23 mouse cellular contexts compared by ENCODE assay signal in the genomic region with DNA sequence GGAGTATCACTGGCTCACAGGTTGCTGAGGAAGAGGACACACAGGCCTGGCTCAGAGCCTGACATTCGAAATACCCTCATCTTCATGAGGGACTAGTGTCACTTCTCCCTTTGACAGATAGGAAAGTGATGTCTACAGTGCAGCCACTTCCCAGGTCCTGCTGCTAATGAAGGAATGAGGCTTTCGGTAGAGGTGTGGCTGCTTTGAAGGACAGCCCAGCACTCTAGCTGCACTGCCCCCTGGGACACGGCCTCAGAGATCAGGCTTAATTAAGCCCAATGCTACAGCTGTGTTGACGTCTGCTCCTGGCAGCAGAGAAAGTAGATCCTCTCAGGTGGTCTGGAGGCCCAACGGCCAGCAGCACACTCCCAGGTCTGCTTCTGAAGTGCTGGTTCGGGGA. TPM values are rescaled to one million over a fixed set of nuclear protein-coding genes. Genes with fewer than 3 reads are reported as not detected.
DNase-seq lines count a peak whose midpoint lies in the region; ATAC-seq and TF ChIP-seq lines count a peak whose summit lies in the region.
"Had no signal": no experiment of that assay in that cellular context is flagged by ENCODE, and none has a peak within 500 bp of the region (broad histone marks: within the 10 kb centered on the region; RNA-seq: fewer than 3 reads in every experiment).

No protein-coding gene starts in this region.

- no peak for ATAC-seq in lung, embryonic 15.5 days (ENCODE audit: borderline replicate concordance, extremely low read depth, low FRiP score, low TSS enrichment)
- no peak for ATAC-seq in midbrain, embryonic 11.5 days (ENCODE audit: low FRiP score)
- no peak for ATAC-seq in midbrain, postnatal 0 days (ENCODE audit: low FRiP score)
- ATAC-seq in stomach, embryonic 16.5 days (ENCODE audit: insufficient read depth, low FRiP score), result no peak
- ATAC-seq: activated CD4-positive, CD25-positive, alpha-beta regulatory T cell, adult 4 months; forebrain, embryonic 16.5 days had no signal

- H3K9me3 ChIP-seq in lung, embryonic 15.5 days, result no peaks in the 10 kb centered on the region
- H3K9me3 ChIP-seq in midbrain, embryonic 11.5 days (ENCODE audit: control insufficient read depth, low read length), result no peaks in the 10 kb centered on the region
- no peaks in the 10 kb centered on the region for H3K9me3 ChIP-seq in midbrain, postnatal 0 days (ENCODE audit: low read length)
- no peaks in the 10 kb centered on the region for H3K9me3 ChIP-seq in stomach, embryonic 16.5 days (replicated peaks; ENCODE audit: control insufficient read depth, low read length)
- H3K9me3 ChIP-seq: embryonic facial prominence, embryonic 12.5 days; forebrain, embryonic 12.5 days; hindbrain, embryonic 12.5 days; hindbrain, embryonic 15.5 days had no signal

- no peak overlapping the region for H3K4me2 ChIP-seq in lung, embryonic 15.5 days
- no peak overlapping the region for H3K4me2 ChIP-seq in midbrain, embryonic 11.5 days
- no peak overlapping the region for H3K4me2 ChIP-seq in midbrain, postnatal 0 days (ENCODE audit: low read depth, low read length, poor library complexity, severe bottlenecking)
- no peak overlapping the region for H3K4me2 ChIP-seq in stomach, embryonic 16.5 days (ENCODE audit: low read depth, low read length)
- H3K4me2 ChIP-seq: embryonic facial prominence, embryonic 12.5 days; forebrain, embryonic 12.5 days; heart, embryonic 11.5 days; hindbrain, embryonic 12.5 days; hindbrain, embryonic 15.5 days had no signal

- H3K27ac ChIP-seq in lung, embryonic 15.5 days, result peak overlapping the region; percentile 25
- no peak overlapping the region for H3K27ac ChIP-seq in midbrain, embryonic 11.5 days (ENCODE audit: low read depth, low read length)
- no peak overlapping the region for H3K27ac ChIP-seq in midbrain, postnatal 0 days (ENCODE audit: low read depth, low read length)
- peak overlapping the region; percentile 46 for H3K27ac ChIP-seq in stomach, embryonic 16.5 days (ENCODE audit: low read length)
- H3K27ac ChIP-seq: embryonic facial prominence, embryonic 12.5 days; forebrain, embryonic 12.5 days; gastrocnemius, adult 2 months; hindbrain, embryonic 12.5 days; hindbrain, embryonic 15.5 days had no signal

- WGBS in lung, embryonic 15.5 days, result 64% methylated on average over 6 of the region's 6 CpGs
- 86% methylated on average over 6 of the region's 6 CpGs for WGBS in midbrain, embryonic 11.5 days
- 77% methylated on average over 6 of the region's 6 CpGs for WGBS in midbrain, postnatal 0 days
- 75% methylated on average over 6 of the region's 6 CpGs for WGBS in stomach, embryonic 16.5 days

- DNase-seq in lung, postnatal 4 days, result no peak
- peak; percentile 65 for DNase-seq in midbrain, embryonic 11.5 days (ENCODE audit: low spot score, missing footprints)
- DNase-seq in midbrain, postnatal 0 days (ENCODE audit: low spot score), result no peak
- DNase-seq in forelimb bud, embryonic 11.5 days (ENCODE audit: low read depth, low spot score), result peak; percentile 4
- DNase-seq in adipocyte (ENCODE audit: low spot score), result no peak
- DNase-seq: adrenal gland, postnatal 10 days; adrenal gland, postnatal 36 days; cerebellum, adult 18-20 months; cerebellum, adult 9-10 months; cerebellum, postnatal 14 days; gastrocnemius, adult 2 months; gastrocnemius, postnatal 14 days; heart, adult 11 months had no signal

- H3K4me1 ChIP-seq in lung, embryonic 15.5 days, result peaks cover 7% of the 10 kb centered on the region; the same call in 1 of the 2 replicates
- H3K4me1 ChIP-seq in midbrain, embryonic 11.5 days (ENCODE audit: control insufficient read depth, insufficient read depth, low read length), result no peaks in the 10 kb centered on the region
- no peaks in the 10 kb centered on the region for H3K4me1 ChIP-seq in midbrain, postnatal 0 days (ENCODE audit: insufficient read depth, low read length)
- H3K4me1 ChIP-seq in stomach, embryonic 16.5 days (ENCODE audit: control insufficient read depth, insufficient read depth, low read length), result peaks cover 7% of the 10 kb centered on the region
- H3K4me1 ChIP-seq: embryonic facial prominence, embryonic 12.5 days; forebrain, embryonic 12.5 days; hindbrain, embryonic 12.5 days; hindbrain, embryonic 15.5 days had no signal

- H3K27me3 ChIP-seq in lung, embryonic 15.5 days, result no peaks in the 10 kb centered on the region
- no peaks in the 10 kb centered on the region for H3K27me3 ChIP-seq in midbrain, embryonic 11.5 days (ENCODE audit: control insufficient read depth, insufficient read depth, low read length)
- no peaks in the 10 kb centered on the region for H3K27me3 ChIP-seq in midbrain, postnatal 0 days (ENCODE audit: insufficient read depth, low read length)
- no peaks in the 10 kb centered on the region for H3K27me3 ChIP-seq in stomach, embryonic 16.5 days (ENCODE audit: control insufficient read depth, insufficient read depth, low read length)
- H3K27me3 ChIP-seq: embryonic facial prominence, embryonic 12.5 days; forebrain, embryonic 12.5 days; hindbrain, embryonic 12.5 days; hindbrain, embryonic 15.5 days had no signal

- no peak for TF ChIP-seq CTCF in midbrain, postnatal 0 days (IDR thresholded peaks at IDR 0.05)

- no peak overlapping the region for H3K4me3 ChIP-seq in lung, embryonic 15.5 days
- H3K4me3 ChIP-seq in midbrain, embryonic 11.5 days (ENCODE audit: low read depth, low read length), result no peak overlapping the region
- H3K4me3 ChIP-seq in midbrain, postnatal 0 days (ENCODE audit: low read depth, low read length), result no peak overlapping the region
- no peak overlapping the region for H3K4me3 ChIP-seq in stomach, embryonic 16.5 days (replicated peaks; ENCODE audit: low read length)
- H3K4me3 ChIP-seq: embryonic facial prominence, embryonic 12.5 days; erythroblast, embryonic 14.5 days; forebrain, embryonic 12.5 days; gastrocnemius, adult 2 months; hindbrain, embryonic 12.5 days; hindbrain, embryonic 15.5 days had no signal

- H3K9ac ChIP-seq in lung, embryonic 15.5 days, result no peak overlapping the region
- H3K9ac ChIP-seq in midbrain, embryonic 11.5 days (ENCODE audit: low read length), result no peak overlapping the region
- no peak overlapping the region for H3K9ac ChIP-seq in midbrain, postnatal 0 days (replicated peaks; ENCODE audit: low read length, poor library complexity, severe bottlenecking)
- no peak overlapping the region for H3K9ac ChIP-seq in stomach, embryonic 16.5 days (ENCODE audit: low read length)
- H3K9ac ChIP-seq: embryonic facial prominence, embryonic 12.5 days; forebrain, embryonic 12.5 days; hindbrain, embryonic 12.5 days; hindbrain, embryonic 15.5 days had no signal

- H3K36me3 ChIP-seq in lung, embryonic 15.5 days, result 0 out of 2 replicates have a peak, but pooled peaks cover 3% of the 10 kb centered on the region
- H3K36me3 ChIP-seq in midbrain, embryonic 11.5 days (ENCODE audit: control insufficient read depth, insufficient read depth, low read length), result no peaks in the 10 kb centered on the region; the same call in 1 of the 2 replicates
- peaks cover 15% of the 10 kb centered on the region for H3K36me3 ChIP-seq in midbrain, postnatal 0 days (ENCODE audit: insufficient read depth, low read length)
- H3K36me3 ChIP-seq in stomach, embryonic 16.5 days (ENCODE audit: control insufficient read depth, insufficient read depth, low read length), result no peaks in the 10 kb centered on the region

RNA-seq across cellular contexts. Expression of gene Pigh, which starts 29.9 kb away (rescaled TPM):
- 23.9 and 28.6 TPM in 2 replicates for polyA plus RNA-seq in lung, embryonic 15.5 days (2015; fragmentation: Nextera tagmentation; extraction: Ambion mirVana)
- 29.0 and 29.6 TPM in 2 replicates for polyA plus RNA-seq in midbrain, embryonic 11.5 days (2014; fragmentation: Nextera tagmentation; extraction: Ambion mirVana)
- 12.6 and 20.0 TPM in 2 replicates for total RNA-seq in midbrain, postnatal 0 days (2014; rRNA removed)
- 12.5 and 14.1 TPM in 2 replicates for polyA plus RNA-seq in midbrain, postnatal 0 days (2015; fragmentation: Nextera tagmentation; extraction: Ambion mirVana)
- 35.0 and 36.7 TPM in 2 replicates for polyA plus RNA-seq in stomach, embryonic 16.5 days (2015; fragmentation: Nextera tagmentation; extraction: Ambion mirVana)
- polyA plus RNA-seq: erythroblast, embryonic 14.5 days had no signal

RNA-seq across cellular contexts. Expression of gene Plekhh1, which starts 30.6 kb away (rescaled TPM):
- 3.3 and 3.4 TPM in 2 replicates for polyA plus RNA-seq in lung, embryonic 15.5 days (2015; fragmentation: Nextera tagmentation; extraction: Ambion mirVana)
- 6.4 and 6.8 TPM in 2 replicates for polyA plus RNA-seq in midbrain, embryonic 11.5 days (2014; fragmentation: Nextera tagmentation; extraction: Ambion mirVana)
- total RNA-seq in midbrain, postnatal 0 days (2014; rRNA removed), result 5.4 and 6.1 TPM in 2 replicates
- 1.00 and 1.1 TPM in 2 replicates for polyA plus RNA-seq in midbrain, postnatal 0 days (2015; fragmentation: Nextera tagmentation; extraction: Ambion mirVana)
- 5.8 and 5.9 TPM in 2 replicates for polyA plus RNA-seq in stomach, embryonic 16.5 days (2015; fragmentation: Nextera tagmentation; extraction: Ambion mirVana)
- polyA plus RNA-seq: erythroblast, embryonic 14.5 days had no signal

RNA-seq across cellular contexts. Expression of gene Tmem229b, which starts 52.1 kb away (rescaled TPM):
- 5.4 and 7.3 TPM in 2 replicates for polyA plus RNA-seq in lung, embryonic 15.5 days (2015; fragmentation: Nextera tagmentation; extraction: Ambion mirVana)
- polyA plus RNA-seq in midbrain, embryonic 11.5 days (2014; fragmentation: Nextera tagmentation; extraction: Ambion mirVana), result 6.0 and 6.4 TPM in 2 replicates
- 214 and 215 TPM in 2 replicates for total RNA-seq in midbrain, postnatal 0 days (2014; rRNA removed)
- 63.2 and 65.9 TPM in 2 replicates for polyA plus RNA-seq in midbrain, postnatal 0 days (2015; fragmentation: Nextera tagmentation; extraction: Ambion mirVana)
- 7.1 and 7.6 TPM in 2 replicates for polyA plus RNA-seq in stomach, embryonic 16.5 days (2015; fragmentation: Nextera tagmentation; extraction: Ambion mirVana)

Comparison
In these comparisons a context has a peak if more than half of its experiments do, and no peak if none do; other contexts are left out.
1. DNase-seq: peak in midbrain, embryonic 11.5 days (single experiment) and forelimb bud, embryonic 11.5 days (single experiment); none in lung, postnatal 4 days (0 of 2), midbrain, postnatal 0 days (single experiment) and adipocyte (single experiment).
2. H3K27ac ChIP-seq: peak in lung, embryonic 15.5 days (single experiment) and stomach, embryonic 16.5 days (single experiment); none in midbrain, embryonic 11.5 days (single experiment) and midbrain, postnatal 0 days (single experiment).